Mouse (Mus musculus) heart, postnatal 0 days (tissue): ENCODE measurements around the gene Zbtb5. TPM values are rescaled to one million over a fixed set of nuclear protein-coding genes. Genes with fewer than 3 reads are reported as not detected.

Experiments
- ATAC-seq: fragments of 200-750 bp; cut with Nextera tagmentation; 2 replicates; pipeline ENCODE4 v1.8.0; 2017; ENCODE audit warnings: low read depth, moderate number of reproducible peaks, moderate library complexity; ENCODE audit not compliant: insufficient read depth
- DNase-seq: peaks from one replicate; pipeline ENCODE4 v3.0.0-alpha.2; 2016; ENCODE audit warnings: low spot score
- H3K27ac ChIP-seq: fragments of 300-500 bp; sonication (generic); 2 replicates; pipeline ENCODE4 v1.5.1; 2014; ENCODE audit warnings: low read depth, mild to moderate bottlenecking
- H3K27me3 ChIP-seq: fragments of 300-500 bp; sonication (generic); 2 replicates; pipeline ENCODE4 v1.6.1; 2014; ENCODE audit warnings: low read length, mixed read lengths; ENCODE audit not compliant: control insufficient read depth, insufficient read depth
- H3K36me3 ChIP-seq: fragments of 300-500 bp; sonication (generic); replicated peaks from 2 replicates; pipeline ENCODE4 v1.6.1; 2014; ENCODE audit warnings: low read length, mixed read lengths; ENCODE audit not compliant: control insufficient read depth, insufficient read depth
- H3K4me1 ChIP-seq: fragments of 300-500 bp; sonication (generic); 2 replicates; pipeline ENCODE4 v1.6.1; 2014; ENCODE audit warnings: antibody characterized with exemption; ENCODE audit not compliant: control insufficient read depth, insufficient read depth
- H3K4me2 ChIP-seq: fragments of 300-500 bp; sonication (generic); 2 replicates; pipeline ENCODE4 v1.6.1; 2014; ENCODE audit warnings: low read depth, mild to moderate bottlenecking, low read length, moderate library complexity
- H3K4me3 ChIP-seq: fragments of 300-500 bp; sonication (generic); 2 replicates; pipeline ENCODE4 v1.5.1; 2014; ENCODE audit warnings: low read depth, low read length
- H3K9ac ChIP-seq: fragments of 300-500 bp; sonication (generic); replicated peaks from 2 replicates; pipeline ENCODE4 v1.6.1; 2014; ENCODE audit warnings: low read depth, low read length, mixed read lengths
- H3K9me3 ChIP-seq: fragments of 300-500 bp; sonication (generic); replicated peaks from 2 replicates; pipeline ENCODE4 v1.6.1; 2016; ENCODE audit warnings: low read length; ENCODE audit not compliant: control insufficient read depth
- CTCF ChIP-seq: IDR thresholded peaks from 2 replicates; pipeline ENCODE4 v1.5.1; 2016; ENCODE audit warnings: antibody characterized with exemption, control low read depth, low read depth
- EP300 ChIP-seq: IDR thresholded peaks from 2 replicates; pipeline ENCODE4 v1.6.1; 2016; ENCODE audit warnings: antibody characterized with exemption, low read depth
- WGBS: fragments of 180-500 bp; shearing (Covaris S2); extraction: QIAGEN DNeasy Blood & Tissue Kit; methylation state at CpG from one replicate; pipeline ENCODE4 v1.1.7; 2014; 5-methylcytosine and 5-hydroxymethylcytosine counted together
- polyA plus RNA-seq: library from polyadenylated mRNA; unstranded; fragments of >200 nt; fragmentation: Nextera tagmentation; extraction: Ambion mirVana; gene quantifications from 2 replicates; pipeline ENCODE4 v1.2.1, GENCODE M21; 2015
- total RNA-seq: library from RNA; depleted of rRNA; stranded (reverse); fragments of >200 nt; gene quantifications from 2 replicates; pipeline ENCODE4 v1.2.3, GENCODE M21; 2014; ENCODE audit warnings: low replicate concordance

Gene Zbtb5
- total and polyA plus RNA-seq, 2 experiments from 2014 or later = 8.9 to 20.3 TPM

DNA sequence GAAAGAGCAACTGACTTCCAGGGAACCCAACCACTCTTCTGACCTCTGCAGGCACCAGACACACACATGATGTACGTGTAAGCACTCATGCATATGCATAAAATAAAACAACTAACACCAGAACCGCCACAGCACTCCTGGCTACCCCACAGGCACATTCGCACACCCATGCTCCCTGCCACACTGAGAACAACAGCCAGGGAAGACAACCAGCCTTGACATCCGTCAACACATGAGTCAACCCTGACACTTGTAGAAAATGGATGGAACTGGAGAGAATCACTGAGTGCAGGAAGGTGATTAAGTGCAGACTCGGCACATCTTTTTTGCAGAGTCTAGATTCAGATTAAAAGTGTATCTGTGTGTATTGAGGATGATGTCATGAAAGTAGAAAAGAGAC lies 24.4 kb upstream of the Zbtb5 start:
- Histone ChIP-seq H3K4me1 (peaks cover 7% of the 10 kb centered on the region), H3K4me3 (no peak overlapping the region), H3K36me3 (peaks cover 53% of the 10 kb centered on the region), H3K9ac (no peak overlapping the region), H3K4me2 (no peak overlapping the region), H3K27ac (peak overlapping the region; percentile 97), H3K9me3 (no peaks in the 10 kb centered on the region), H3K27me3 (no peaks in the 10 kb centered on the region)
- DNase-seq (no peak), ATAC-seq (no peak)
- 83% methylated on average over 5 of the region's 5 CpGs for WGBS
- TF ChIP-seq CTCF (no peak), EP300 (no peak)

DNA sequence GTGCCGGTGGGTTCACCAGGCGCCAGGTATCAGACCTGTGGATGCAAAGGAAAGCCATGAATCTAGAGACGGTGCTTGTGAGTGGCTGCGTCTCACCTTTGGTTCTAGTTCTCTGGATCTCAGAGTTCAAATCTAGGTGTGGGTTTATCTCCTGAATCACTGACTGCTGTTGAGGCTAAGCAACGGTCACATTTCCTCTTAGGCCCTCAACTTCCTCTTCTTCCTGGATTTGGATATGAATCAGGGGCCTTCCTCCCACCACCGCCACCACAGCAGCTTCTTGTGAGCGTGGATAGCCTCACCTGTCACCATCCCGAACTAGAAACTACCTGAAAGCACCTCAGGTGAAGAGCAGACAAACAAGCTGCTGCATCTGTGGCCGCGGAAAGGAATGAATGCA lies 23.8 kb upstream of the Zbtb5 start:
- TF ChIP-seq CTCF (no peak), EP300 (no peak)
- H3K36me3 ChIP-seq = peaks cover 55% of the 10 kb centered on the region
- H3K27me3 ChIP-seq = no peaks in the 10 kb centered on the region
- no peak overlapping the region for H3K4me3 ChIP-seq
- H3K4me2 ChIP-seq = no peak overlapping the region
- no peaks in the 10 kb centered on the region for H3K9me3 ChIP-seq
- H3K4me1 ChIP-seq = peaks cover 7% of the 10 kb centered on the region
- WGBS = 85% methylated on average over 10 of the region's 10 CpGs
- no peak overlapping the region for H3K9ac ChIP-seq
- no peak for DNase-seq
- 0 out of 2 replicates have a peak overlapping the region, but pooled peaks have one; percentile 97 for H3K27ac ChIP-seq
- no peak for ATAC-seq

DNA sequence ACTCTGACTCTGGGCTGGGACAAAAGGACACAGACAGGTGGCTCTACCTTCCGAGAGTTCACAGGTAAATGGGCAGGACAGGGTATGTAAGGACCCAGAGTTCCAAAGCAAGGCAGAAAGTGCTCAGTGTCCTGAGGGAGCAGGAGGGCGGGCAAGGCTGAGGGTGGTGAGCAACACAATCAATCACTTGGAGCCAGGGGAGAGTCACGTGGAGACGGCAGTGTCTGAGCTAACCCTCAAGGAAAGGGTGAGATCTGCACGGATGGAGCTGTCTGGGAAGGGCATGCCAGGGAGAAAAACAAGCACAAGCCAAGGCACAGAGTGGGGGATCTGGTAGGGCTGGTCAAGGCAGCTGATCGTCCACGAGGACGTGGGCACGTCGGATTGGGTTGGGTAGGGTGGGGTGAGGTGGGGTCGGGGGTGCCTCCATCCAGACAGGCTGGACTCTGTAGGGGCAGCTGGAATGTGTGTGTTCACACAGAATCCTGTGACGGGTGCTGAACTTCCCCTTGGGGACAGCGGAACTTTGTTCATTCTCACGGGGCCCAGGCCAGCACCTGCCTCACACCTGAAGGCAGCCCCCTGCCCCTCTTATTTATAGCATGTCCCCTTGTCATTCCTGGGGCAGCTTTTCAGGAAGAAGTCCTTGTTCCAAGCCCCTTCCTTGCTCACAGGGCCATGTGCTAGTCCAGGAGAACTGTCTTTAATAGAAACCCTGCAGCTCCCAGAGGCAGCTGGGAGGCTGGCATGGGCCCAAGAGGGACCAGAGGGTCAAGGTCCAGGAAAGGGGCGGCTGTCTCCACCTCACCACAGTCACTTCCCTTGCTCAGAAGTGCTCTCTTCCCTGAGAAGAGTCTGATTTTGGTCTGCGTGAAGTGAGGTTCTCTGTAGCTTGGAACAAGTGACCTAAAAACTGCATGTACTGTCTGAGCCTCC lies 22.7 kb upstream of the Zbtb5 start:
- no peaks in the 10 kb centered on the region for H3K9me3 ChIP-seq
- peak overlapping the region; percentile 62; the same call in 1 of the 2 replicates for H3K27ac ChIP-seq
- H3K27me3 ChIP-seq = no peaks in the 10 kb centered on the region
- no peak overlapping the region for H3K4me2 ChIP-seq
- ATAC-seq (no peak), DNase-seq (peak; percentile 42)
- WGBS = 68% methylated on average over 16 of the region's 16 CpGs
- 0 out of 2 replicates have a peak overlapping the region, but pooled peaks have one; percentile 1 for H3K9ac ChIP-seq
- H3K4me3 ChIP-seq = no peak overlapping the region
- H3K36me3 ChIP-seq = peaks cover 60% of the 10 kb centered on the region
- peaks cover 7% of the 10 kb centered on the region for H3K4me1 ChIP-seq
- TF ChIP-seq CTCF (no peak), EP300 (no peak)

DNA sequence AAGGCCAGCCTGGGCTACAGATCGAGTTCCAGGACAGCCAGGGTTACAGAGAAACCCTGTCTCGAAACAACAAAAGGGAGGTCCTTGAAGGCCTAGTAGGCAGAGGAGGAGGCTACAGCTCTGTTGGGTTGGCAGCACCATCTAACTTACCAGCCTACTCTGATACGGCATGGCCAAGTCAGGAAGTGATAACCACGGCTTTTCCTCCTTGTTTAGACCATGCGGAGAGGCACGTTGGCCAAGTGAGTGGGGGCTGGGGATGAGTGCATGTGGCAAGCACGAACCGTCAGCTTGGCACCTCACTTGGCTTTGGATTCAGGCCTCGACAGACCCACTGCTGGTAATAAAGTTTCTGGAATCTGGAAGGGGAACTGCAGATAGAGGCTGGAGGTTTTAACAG lies 20.4 kb upstream of the Zbtb5 start:
- no peak overlapping the region for H3K27ac ChIP-seq
- H3K4me2 ChIP-seq = no peak overlapping the region
- peaks cover 7% of the 10 kb centered on the region for H3K4me1 ChIP-seq
- no peak overlapping the region for H3K9ac ChIP-seq
- H3K4me3 ChIP-seq = no peak overlapping the region
- peaks cover 81% of the 10 kb centered on the region for H3K36me3 ChIP-seq
- no peak for DNase-seq
- no peaks in the 10 kb centered on the region for H3K27me3 ChIP-seq
- TF ChIP-seq EP300 = no peak
- no peak for TF ChIP-seq CTCF
- ATAC-seq = no peak
- no peaks in the 10 kb centered on the region for H3K9me3 ChIP-seq
- WGBS = 75% methylated on average over 9 of the region's 9 CpGs

DNA sequence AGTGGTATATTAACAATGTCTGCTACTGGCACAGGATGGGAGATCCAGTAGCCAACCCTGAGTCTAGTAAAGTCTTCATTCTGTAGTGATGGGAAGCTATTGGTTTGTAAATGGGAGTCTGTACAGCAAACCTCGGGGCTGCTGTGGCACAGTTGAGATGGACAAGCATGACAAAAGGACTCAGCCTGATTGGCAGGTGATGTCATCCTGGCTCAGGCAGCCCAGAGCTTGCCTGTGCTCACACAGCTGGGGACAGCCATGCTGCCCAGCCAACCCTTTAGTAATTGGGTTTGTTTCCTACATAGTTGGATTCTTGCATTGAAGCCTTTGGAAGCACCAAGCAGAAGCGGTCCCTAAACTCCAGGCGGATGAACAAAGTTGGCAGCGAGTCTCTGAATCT lies 14.2 kb upstream of the Zbtb5 start:
- no peak for DNase-seq
- Histone ChIP-seq H3K36me3 (peaks cover 83% of the 10 kb centered on the region), H3K9ac (no peak overlapping the region), H3K4me2 (no peak overlapping the region), H3K27me3 (no peaks in the 10 kb centered on the region), H3K27ac (no peak overlapping the region), H3K4me3 (no peak overlapping the region), H3K4me1 (no peaks in the 10 kb centered on the region), H3K9me3 (no peaks in the 10 kb centered on the region)
- no peak for ATAC-seq
- 87% methylated on average over 4 of the region's 4 CpGs for WGBS
- TF ChIP-seq CTCF (no peak), EP300 (no peak)
